Comparison of ENCODE assay signal across 12 mouse cellular contexts in genomic region chr10:80857848-80858247, GRCm38 (mm10). TPM values are rescaled to one million over a fixed set of nuclear protein-coding genes. Genes with fewer than 3 reads are reported as not detected.
DNase-seq lines count a peak whose midpoint lies in the region; ATAC-seq and TF ChIP-seq lines count a peak whose summit lies in the region.
"Had no signal": no experiment of that assay in that cellular context is flagged by ENCODE, and none has a peak within 500 bp of the region (broad histone marks: within the 10 kb centered on the region; RNA-seq: fewer than 3 reads in every experiment).

No protein-coding gene starts in this region.

- no peaks in the 10 kb centered on the region for H3K27me3 ChIP-seq in heart, embryonic 13.5 days (replicated peaks)
- H3K27me3 ChIP-seq in hindbrain, embryonic 11.5 days (ENCODE audit: control insufficient read depth, insufficient read depth, low read length) = no peaks in the 10 kb centered on the region
- H3K27me3 ChIP-seq in liver, embryonic 16.5 days (ENCODE audit: control insufficient read depth, insufficient read depth, low read depth, low read length) = no peaks in the 10 kb centered on the region
- no peaks in the 10 kb centered on the region for H3K27me3 ChIP-seq in thymus, adult 2 months (ENCODE audit: control insufficient read depth, insufficient read depth, low read length)

- no peak for TF ChIP-seq CTCF in thymus, adult 2 months (IDR thresholded peaks at IDR 0.05; ENCODE audit: borderline replicate concordance, control insufficient read depth, extremely low read depth, insufficient read depth, low read length, poor library complexity)

- H3K9me3 ChIP-seq in heart, embryonic 13.5 days = no peaks in the 10 kb centered on the region
- no peaks in the 10 kb centered on the region for H3K9me3 ChIP-seq in hindbrain, embryonic 11.5 days (ENCODE audit: control insufficient read depth, low read length)
- H3K9me3 ChIP-seq in liver, embryonic 16.5 days (replicated peaks; ENCODE audit: control insufficient read depth, low read length) = no peaks in the 10 kb centered on the region

- peaks cover 25% of the 10 kb centered on the region for H3K36me3 ChIP-seq in heart, embryonic 13.5 days
- 0 out of 2 replicates have a peak, but pooled peaks cover 1% of the 10 kb centered on the region for H3K36me3 ChIP-seq in hindbrain, embryonic 11.5 days (ENCODE audit: control insufficient read depth, insufficient read depth, low read length)
- H3K36me3 ChIP-seq in liver, embryonic 16.5 days (ENCODE audit: control insufficient read depth, insufficient read depth) = peaks cover 19% of the 10 kb centered on the region
- no peaks in the 10 kb centered on the region for H3K36me3 ChIP-seq in thymus, adult 2 months (ENCODE audit: control insufficient read depth, insufficient read depth, low read length)

- H3K27ac ChIP-seq in heart, embryonic 13.5 days (replicated peaks) = peak overlapping the region; percentile 71
- no peak overlapping the region; the same call in 1 of the 2 replicates for H3K27ac ChIP-seq in hindbrain, embryonic 11.5 days (ENCODE audit: low read depth, low read length)
- peak overlapping the region; percentile 99 for H3K27ac ChIP-seq in liver, embryonic 16.5 days (ENCODE audit: low read length)
- no peak overlapping the region for H3K27ac ChIP-seq in thymus, adult 2 months (ENCODE audit: control insufficient read depth, insufficient read depth, low read length)

- peak overlapping the region; percentile 99; the same call in 1 of the 2 replicates for H3K4me3 ChIP-seq in heart, embryonic 13.5 days
- peak overlapping the region; percentile 6; the same call in 1 of the 2 replicates for H3K4me3 ChIP-seq in hindbrain, embryonic 11.5 days (ENCODE audit: low read depth, low read length)
- peak overlapping the region; percentile 96 for H3K4me3 ChIP-seq in liver, embryonic 16.5 days (ENCODE audit: low read depth, low read length)
- no peak overlapping the region for H3K4me3 ChIP-seq in thymus, adult 2 months (ENCODE audit: control insufficient read depth, insufficient read depth, low read length)

- H3K9ac ChIP-seq in heart, embryonic 13.5 days = peak overlapping the region; percentile 96
- peak overlapping the region; percentile 37; the same call in 1 of the 2 replicates for H3K9ac ChIP-seq in hindbrain, embryonic 11.5 days (ENCODE audit: low read depth, low read length)
- peak overlapping the region; percentile 98 for H3K9ac ChIP-seq in liver, embryonic 16.5 days (ENCODE audit: low read depth, low read length)

- H3K4me2 ChIP-seq in heart, embryonic 13.5 days = peak overlapping the region; percentile 99
- no peak overlapping the region for H3K4me2 ChIP-seq in hindbrain, embryonic 11.5 days (replicated peaks; ENCODE audit: low read depth, low read length)
- peak overlapping the region; percentile 96 for H3K4me2 ChIP-seq in liver, embryonic 16.5 days (ENCODE audit: low read depth, low read length)

- TF ChIP-seq POLR2A in thymus, adult 2 months (IDR thresholded peaks at IDR 0.05; ENCODE audit: control insufficient read depth, extremely low read depth, insufficient read depth, low read length, poor library complexity) = no peak

- DNase-seq in heart, postnatal 25 days (ENCODE audit: low spot score) = no peak
- DNase-seq in c-Kit-negative CD71-positive TER-119-positive erythroid progenitor cells, embryonic 14.5 days (ENCODE audit: low read depth, low spot score) = peak; percentile 64
- no peak for DNase-seq in hindbrain, embryonic 11.5 days (ENCODE audit: low spot score)
- DNase-seq in layer of hippocampus, adult 9-10 months (ENCODE audit: low spot score) = no peak
- DNase-seq in thymus, adult 2 months = no peak
- DNase-seq: adrenal gland, postnatal 14 days; kidney, postnatal 10 days; thymus, postnatal 4 days had no signal

- WGBS in heart, embryonic 13.5 days = 43% methylated on average over 3 of the region's 3 CpGs
- 68% methylated on average over 3 of the region's 3 CpGs for WGBS in hindbrain, embryonic 11.5 days
- WGBS in liver, embryonic 16.5 days (ENCODE audit: insufficient replicate concordance) = 28% methylated on average over 3 of the region's 3 CpGs
- WGBS in thymus, adult 2 months = 90% methylated on average over 3 of the region's 3 CpGs

- intact Hi-C loops in heart, postnatal 25 days (cut with DNase I) = no loop called here

- H3K4me1 ChIP-seq in heart, embryonic 13.5 days = peaks cover 32% of the 10 kb centered on the region
- H3K4me1 ChIP-seq in hindbrain, embryonic 11.5 days (replicated peaks; ENCODE audit: control insufficient read depth, insufficient read depth, low read length) = peaks cover 6% of the 10 kb centered on the region; the same call in 1 of the 2 replicates
- peaks cover 72% of the 10 kb centered on the region for H3K4me1 ChIP-seq in liver, embryonic 16.5 days (ENCODE audit: control insufficient read depth, low read depth, low read length)
- peaks cover 20% of the 10 kb centered on the region for H3K4me1 ChIP-seq in thymus, adult 2 months (replicated peaks; ENCODE audit: control insufficient read depth, insufficient read depth, low read length)

- ATAC-seq in heart, embryonic 13.5 days (ENCODE audit: extremely low read depth, insufficient number of reproducible peaks, low FRiP score, low TSS enrichment) = no peak
- ATAC-seq in hindbrain, embryonic 11.5 days (ENCODE audit: low FRiP score) = no peak
- ATAC-seq in liver, embryonic 16.5 days (ENCODE audit: low read depth) = peak; percentile 73
- no peak for ATAC-seq in monocyte, adult 5-6 weeks (replicated peaks; ENCODE audit: insufficient number of reproducible peaks, low FRiP score, low TSS enrichment, poor library complexity, severe bottlenecking)
- ATAC-seq: CD4-positive, CD25-positive, alpha-beta regulatory T cell, adult 4 months had no signal

RNA-seq across cellular contexts. Expression of gene Sppl2b, which starts 2.8 kb away (rescaled TPM):
- polyA plus RNA-seq in heart, embryonic 13.5 days (2015; fragmentation: Nextera tagmentation; extraction: Ambion mirVana) = 27.7 and 28.5 TPM in 2 replicates
- total RNA-seq in heart, postnatal 25 days (2021) = 10 to 100 TPM; 22.4 to 23.6 TPM
- polyA plus RNA-seq in hindbrain, embryonic 11.5 days (2014; fragmentation: Nextera tagmentation; extraction: Ambion mirVana) = 25.1 and 25.4 TPM in 2 replicates
- 60.4 and 65.3 TPM in 2 replicates for polyA plus RNA-seq in liver, embryonic 16.5 days (2015; fragmentation: Nextera tagmentation; extraction: Ambion mirVana)
- total RNA-seq in monocyte, adult 5-6 weeks (2017) = 8.1 to 18.2 TPM (median 8.2 TPM) in 3 replicates
- 153 and 167 TPM in 2 replicates for polyA plus RNA-seq in thymus, adult 2 months (2012; rRNA removed)

RNA-seq across cellular contexts. Expression of gene Lsm7, which starts 2.8 kb away (rescaled TPM):
- polyA plus RNA-seq in heart, embryonic 13.5 days (2015; fragmentation: Nextera tagmentation; extraction: Ambion mirVana) = 157 and 171 TPM in 2 replicates
- 10 to 100 TPM; 20.9 to 31.6 TPM for total RNA-seq in heart, postnatal 25 days (2021)
- 260 and 271 TPM in 2 replicates for polyA plus RNA-seq in hindbrain, embryonic 11.5 days (2014; fragmentation: Nextera tagmentation; extraction: Ambion mirVana)
- polyA plus RNA-seq in liver, embryonic 16.5 days (2015; fragmentation: Nextera tagmentation; extraction: Ambion mirVana) = 92.5 and 108 TPM in 2 replicates
- total RNA-seq in monocyte, adult 5-6 weeks (2017) = 78.9 to 86.7 TPM (median 80.7 TPM) in 3 replicates
- polyA plus RNA-seq in thymus, adult 2 months (2012; rRNA removed) = 187 and 242 TPM in 2 replicates

RNA-seq across cellular contexts. Expression of gene Tmprss9, which starts 13.8 kb away (rescaled TPM):
- 0.05 and 0.07 TPM in 2 replicates for polyA plus RNA-seq in heart, embryonic 13.5 days (2015; fragmentation: Nextera tagmentation; extraction: Ambion mirVana)
- not detected for total RNA-seq in heart, postnatal 25 days (2021)
- polyA plus RNA-seq in hindbrain, embryonic 11.5 days (2014; fragmentation: Nextera tagmentation; extraction: Ambion mirVana) = 0.05 and 0.06 TPM in 2 replicates
- 0.04 TPM in 1 of 2 replicates, not detected in the other for polyA plus RNA-seq in liver, embryonic 16.5 days (2015; fragmentation: Nextera tagmentation; extraction: Ambion mirVana)
- total RNA-seq in monocyte, adult 5-6 weeks (2017) = not detected in 3 replicates
- 0.23 and 0.28 TPM in 2 replicates for polyA plus RNA-seq in thymus, adult 2 months (2012; rRNA removed)
- total RNA-seq: adrenal gland, postnatal 14 days had no signal
- polyA plus RNA-seq: CD4-positive, CD25-positive, alpha-beta regulatory T cell, adult 4 months had no signal

RNA-seq across cellular contexts. Expression of gene Lingo3, which starts 14.0 kb away (rescaled TPM):
- polyA plus RNA-seq in heart, embryonic 13.5 days (2015; fragmentation: Nextera tagmentation; extraction: Ambion mirVana) = 0.16 and 0.34 TPM in 2 replicates
- total RNA-seq in heart, postnatal 25 days (2021) = 10 to 100 TPM in 1 of 2 experiments, 1 to 10 TPM in 1; 6.3 to 10.6 TPM
- 0.24 and 0.29 TPM in 2 replicates for polyA plus RNA-seq in hindbrain, embryonic 11.5 days (2014; fragmentation: Nextera tagmentation; extraction: Ambion mirVana)
- polyA plus RNA-seq in liver, embryonic 16.5 days (2015; fragmentation: Nextera tagmentation; extraction: Ambion mirVana) = not detected in 2 replicates
- not detected in 3 replicates for total RNA-seq in monocyte, adult 5-6 weeks (2017)
- 0.10 and 1.0 TPM in 2 replicates for polyA plus RNA-seq in thymus, adult 2 months (2012; rRNA removed)
- polyA plus RNA-seq: CD4-positive, CD25-positive, alpha-beta regulatory T cell, adult 4 months had no signal

RNA-seq across cellular contexts. Expression of gene Oaz1, which starts 31.4 kb away (rescaled TPM):
- 2,053 and 2,109 TPM in 2 replicates for polyA plus RNA-seq in heart, embryonic 13.5 days (2015; fragmentation: Nextera tagmentation; extraction: Ambion mirVana)
- total RNA-seq in heart, postnatal 25 days (2021) = 100 to 1,000 TPM; 883 to 894 TPM
- 1,755 and 1,772 TPM in 2 replicates for polyA plus RNA-seq in hindbrain, embryonic 11.5 days (2014; fragmentation: Nextera tagmentation; extraction: Ambion mirVana)
- 1,363 and 1,382 TPM in 2 replicates for polyA plus RNA-seq in liver, embryonic 16.5 days (2015; fragmentation: Nextera tagmentation; extraction: Ambion mirVana)
- total RNA-seq in monocyte, adult 5-6 weeks (2017) = 242 to 281 TPM (median 259 TPM) in 3 replicates
- polyA plus RNA-seq in thymus, adult 2 months (2012; rRNA removed) = 1,706 and 1,988 TPM in 2 replicates

Comparison
In these comparisons a context has a peak if more than half of its experiments do, and no peak if none do; other contexts are left out.
1. H3K27ac ChIP-seq: peak in heart, embryonic 13.5 days (single experiment) and liver, embryonic 16.5 days (single experiment); none in hindbrain, embryonic 11.5 days (single experiment) and thymus, adult 2 months (single experiment).
2. H3K9ac ChIP-seq: peak in every context shown above with its lines; median percentile 98 in liver, embryonic 16.5 days; 96 in heart, embryonic 13.5 days; 37 in hindbrain, embryonic 11.5 days.